In genomic region chr1:38055176-38055575, GRCm38 (mm10) we compare ENCODE assay signal across 28 mouse cellular contexts. TPM values are rescaled to one million over a fixed set of nuclear protein-coding genes. Genes with fewer than 3 reads are reported as not detected.
DNase-seq lines count a peak whose midpoint lies in the region; ATAC-seq and TF ChIP-seq lines count a peak whose summit lies in the region.
"Had no signal": no experiment of that assay in that cellular context is flagged by ENCODE, and none has a peak within 500 bp of the region (broad histone marks: within the 10 kb centered on the region; RNA-seq: fewer than 3 reads in every experiment).

No protein-coding gene starts in this region.

- H3K27ac ChIP-seq in liver, adult 2 months (replicated peaks; ENCODE audit: insufficient read depth, low read depth, low read length): no peak overlapping the region
- no peak overlapping the region for H3K27ac ChIP-seq in liver, postnatal 0 days (ENCODE audit: low read depth)
- H3K27ac ChIP-seq in intestine, postnatal 0 days (ENCODE audit: low read depth, low read length): no peak overlapping the region
- H3K27ac ChIP-seq: embryonic facial prominence, embryonic 10.5 days; embryonic facial prominence, embryonic 13.5 days; forebrain, embryonic 10.5 days; forebrain, embryonic 13.5 days; gastrocnemius, adult 2 months; heart, adult 2 months; heart, embryonic 10.5 days; hindbrain, embryonic 12.5 days; hindbrain, embryonic 15.5 days had no signal

- H3K9me3 ChIP-seq in liver, postnatal 0 days (ENCODE audit: low read length): no peaks in the 10 kb centered on the region
- H3K9me3 ChIP-seq in intestine, postnatal 0 days (ENCODE audit: control insufficient read depth): no peaks in the 10 kb centered on the region
- H3K9me3 ChIP-seq: embryonic facial prominence, embryonic 10.5 days; embryonic facial prominence, embryonic 13.5 days; forebrain, embryonic 10.5 days; forebrain, embryonic 13.5 days; heart, embryonic 10.5 days; hindbrain, embryonic 12.5 days; hindbrain, embryonic 15.5 days had no signal

- TF ChIP-seq POLR2A in liver, adult 2 months (IDR thresholded peaks at IDR 0.05; ENCODE audit: extremely low read depth, insufficient read depth, low read length): no peak

- H3K4me2 ChIP-seq in liver, postnatal 0 days (ENCODE audit: low read depth, low read length): no peak overlapping the region
- H3K4me2 ChIP-seq in intestine, postnatal 0 days (replicated peaks; ENCODE audit: low read depth): no peak overlapping the region
- H3K4me2 ChIP-seq: embryonic facial prominence, embryonic 13.5 days; forebrain, embryonic 13.5 days; hindbrain, embryonic 12.5 days; hindbrain, embryonic 15.5 days had no signal

- ATAC-seq in liver, postnatal 0 days: no peak
- peak; percentile 66 for ATAC-seq in intestine, postnatal 0 days
- ATAC-seq: activated CD4-positive, CD25-positive, alpha-beta regulatory T cell, adult 4 months; CD4-positive, CD25-positive, alpha-beta regulatory T cell, adult 4 months; forebrain, embryonic 13.5 days; forebrain, embryonic 16.5 days had no signal

- no peak overlapping the region for H3K9ac ChIP-seq in liver, adult 2 months (ENCODE audit: low read depth, low read length)
- no peak overlapping the region for H3K9ac ChIP-seq in liver, postnatal 0 days (replicated peaks)
- H3K9ac ChIP-seq in intestine, postnatal 0 days (ENCODE audit: low read depth, low read length): no peak overlapping the region
- H3K9ac ChIP-seq: embryonic facial prominence, embryonic 13.5 days; forebrain, embryonic 13.5 days; hindbrain, embryonic 12.5 days; hindbrain, embryonic 15.5 days had no signal

- TF ChIP-seq CTCF in liver, adult 2 months (IDR thresholded peaks at IDR 0.05; ENCODE audit: low read depth, low read length): no peak
- TF ChIP-seq CTCF in liver, postnatal 0 days (IDR thresholded peaks at IDR 0.05; ENCODE audit: low read depth): no peak
- TF ChIP-seq CTCF in intestine, postnatal 0 days (IDR thresholded peaks at IDR 0.05; ENCODE audit: low read depth): no peak

- no peak overlapping the region for H3K4me3 ChIP-seq in liver, adult 2 months (ENCODE audit: insufficient read depth, low read depth, low read length)
- H3K4me3 ChIP-seq in liver, postnatal 0 days (ENCODE audit: low read depth, low read length): no peak overlapping the region
- H3K4me3 ChIP-seq in intestine, postnatal 0 days (ENCODE audit: low read depth, low read length): no peak overlapping the region
- H3K4me3 ChIP-seq: embryonic facial prominence, embryonic 10.5 days; embryonic facial prominence, embryonic 13.5 days; erythroblast, embryonic 14.5 days; forebrain, embryonic 10.5 days; forebrain, embryonic 13.5 days; gastrocnemius, adult 2 months; heart, adult 2 months; heart, embryonic 10.5 days; hindbrain, embryonic 12.5 days; hindbrain, embryonic 15.5 days had no signal

- peak; percentile 24 for DNase-seq in adrenal gland, postnatal 10 days
- no peak for DNase-seq in adrenal gland, postnatal 25 days
- peak; percentile 24 for DNase-seq in liver, adult 2 months (ENCODE audit: extremely low read depth, low read depth, low spot score)
- DNase-seq in liver, postnatal 0 days: no peak
- peak; percentile 38 for DNase-seq in adrenal gland, postnatal 14 days
- DNase-seq in heart, adult 11 months: no peak
- DNase-seq in cerebellum, adult 11 months: no peak
- DNase-seq: cerebellum, adult 11-12 months; cerebellum, adult 8-10 months; cerebellum, postnatal 10 days; cerebellum, postnatal 36 days; embryo, embryonic 11 days; gastrocnemius, adult 2 months; gastrocnemius, postnatal 14 days; heart, adult 2 months; kidney, adult 2 months had no signal

- no peaks in the 10 kb centered on the region for H3K79me2 ChIP-seq in liver, adult 2 months (ENCODE audit: control insufficient read depth, insufficient read depth, low read length)

- H3K4me1 ChIP-seq in liver, adult 2 months (ENCODE audit: control insufficient read depth, insufficient read depth, low read length): no peaks in the 10 kb centered on the region
- no peaks in the 10 kb centered on the region for H3K4me1 ChIP-seq in liver, postnatal 0 days (ENCODE audit: insufficient read depth)
- H3K4me1 ChIP-seq in intestine, postnatal 0 days (replicated peaks; ENCODE audit: control insufficient read depth, insufficient read depth, low read length): no peaks in the 10 kb centered on the region
- H3K4me1 ChIP-seq: embryonic facial prominence, embryonic 10.5 days; embryonic facial prominence, embryonic 13.5 days; forebrain, embryonic 10.5 days; forebrain, embryonic 13.5 days; heart, embryonic 10.5 days; hindbrain, embryonic 12.5 days; hindbrain, embryonic 15.5 days had no signal

- peaks cover 73% of the 10 kb centered on the region for H3K36me3 ChIP-seq in liver, adult 2 months (ENCODE audit: control insufficient read depth, insufficient read depth, low read length)
- peaks cover 78% of the 10 kb centered on the region for H3K36me3 ChIP-seq in liver, postnatal 0 days (replicated peaks; ENCODE audit: insufficient read depth, low read length)
- H3K36me3 ChIP-seq in intestine, postnatal 0 days (ENCODE audit: control insufficient read depth, insufficient read depth): peaks cover 72% of the 10 kb centered on the region

- TF ChIP-seq EP300 in liver, postnatal 0 days (IDR thresholded peaks at IDR 0.05; ENCODE audit: low read depth): no peak

- H3K27me3 ChIP-seq in liver, adult 2 months (ENCODE audit: control insufficient read depth, insufficient read depth, low read length): no peaks in the 10 kb centered on the region
- H3K27me3 ChIP-seq in liver, postnatal 0 days (ENCODE audit: insufficient read depth, low read length): no peaks in the 10 kb centered on the region
- H3K27me3 ChIP-seq in intestine, postnatal 0 days (replicated peaks; ENCODE audit: control insufficient read depth, insufficient read depth, low read length): no peaks in the 10 kb centered on the region
- H3K27me3 ChIP-seq: embryonic facial prominence, embryonic 13.5 days; forebrain, embryonic 13.5 days; hindbrain, embryonic 12.5 days; hindbrain, embryonic 15.5 days had no signal

- 80% methylated on average over 5 of the region's 5 CpGs for WGBS in liver, adult 2 months
- 93% methylated on average over 5 of the region's 5 CpGs for WGBS in liver, postnatal 0 days (ENCODE audit: insufficient replicate concordance)
- 65% methylated on average over 5 of the region's 5 CpGs for WGBS in intestine, postnatal 0 days

RNA-seq across cellular contexts. Expression of gene Eif5b, which starts 57.4 kb away (rescaled TPM):
- total RNA-seq in adrenal gland, postnatal 10 days (2021): 10 to 100 TPM; 35.5 to 38.2 TPM
- 50.8 and 50.9 TPM in 2 replicates for total RNA-seq in adrenal gland, postnatal 25 days (2021)
- 17.1 and 18.9 TPM in 2 replicates for total RNA-seq in liver, adult 2 months (2014; rRNA removed)
- polyA plus RNA-seq in liver, adult 2 months (2012; rRNA removed): 3.4 and 4.1 TPM in 2 replicates
- polyA plus RNA-seq in liver, postnatal 0 days (2015; fragmentation: Nextera tagmentation; extraction: Ambion mirVana): 11.2 and 12.4 TPM in 2 replicates
- 45.0 and 48.2 TPM in 2 replicates for total RNA-seq in adrenal gland, postnatal 14 days (2021)
- 14.8 and 17.2 TPM in 2 replicates for polyA plus RNA-seq in intestine, postnatal 0 days (2015; fragmentation: Nextera tagmentation; extraction: Ambion mirVana)

RNA-seq across cellular contexts. Expression of gene Txndc9, which starts 57.5 kb away (rescaled TPM):
- 10 to 100 TPM; 71.0 to 72.7 TPM for total RNA-seq in adrenal gland, postnatal 10 days (2021)
- total RNA-seq in adrenal gland, postnatal 25 days (2021): 59.9 and 86.4 TPM in 2 replicates
- 22.7 and 33.8 TPM in 2 replicates for total RNA-seq in liver, adult 2 months (2014; rRNA removed)
- polyA plus RNA-seq in liver, adult 2 months (2012; rRNA removed): 4.9 and 6.7 TPM in 2 replicates
- polyA plus RNA-seq in liver, postnatal 0 days (2015; fragmentation: Nextera tagmentation; extraction: Ambion mirVana): 53.1 and 55.6 TPM in 2 replicates
- total RNA-seq in adrenal gland, postnatal 14 days (2021): 68.2 and 69.0 TPM in 2 replicates
- 101 and 103 TPM in 2 replicates for polyA plus RNA-seq in intestine, postnatal 0 days (2015; fragmentation: Nextera tagmentation; extraction: Ambion mirVana)

Comparison
In these comparisons a context has a peak if more than half of its experiments do, and no peak if none do; other contexts are left out.
1. DNase-seq: peak in adrenal gland, postnatal 10 days (single experiment), liver, adult 2 months (single experiment) and adrenal gland, postnatal 14 days (single experiment); none in adrenal gland, postnatal 25 days (single experiment), liver, postnatal 0 days (single experiment), heart, adult 11 months (single experiment) and cerebellum, adult 11 months (single experiment).